Mouse (Mus musculus) myocyte (in vitro differentiated cells): ENCODE results near the gene Tysnd1.

Source experiments
- CEBPB ChIP-seq: IDR thresholded peaks from 2 replicates; pipeline ENCODE4 v1.6.1; 2011; ENCODE audit warnings: mild to moderate bottlenecking, moderate library complexity; ENCODE audit not compliant: poor library complexity, insufficient read depth, severe bottlenecking
- E2F4 ChIP-seq: IDR thresholded peaks from one replicate; pipeline ENCODE4 v1.6.1; 2011; ENCODE audit warnings: mild to moderate bottlenecking, control low read depth, moderate library complexity; ENCODE audit not compliant: insufficient read depth
- MAX ChIP-seq: IDR thresholded peaks from one replicate; pipeline ENCODE4 v1.6.1; 2011; ENCODE audit warnings: low read depth, mild to moderate bottlenecking, control low read depth
- MYOD1 ChIP-seq, 3 experiments: IDR thresholded peaks; one replicate each; pipeline ENCODE4 v1.6.1; 2011; ENCODE audit warnings: control low read depth in 2 of 3, low read depth in 2 of 3, mild to moderate bottlenecking in 2 of 3, moderate library complexity in 1 of 3; ENCODE audit not compliant: insufficient read length in 2 of 3, control insufficient read depth in 1 of 3
- MYOG ChIP-seq, 3 experiments: IDR thresholded peaks; one replicate each; pipeline ENCODE4 v1.6.1; 2011; ENCODE audit warnings: control low read depth in 2 of 3, low read depth in 2 of 3, mild to moderate bottlenecking in 2 of 3; ENCODE audit not compliant: insufficient read length in 2 of 3, control insufficient read depth in 1 of 3, insufficient read depth in 1 of 3
- POLR2A ChIP-seq: IDR thresholded peaks from one replicate; pipeline ENCODE4 v1.6.1; 2011; ENCODE audit warnings: low read depth, mild to moderate bottlenecking, control low read depth, moderate library complexity; ENCODE audit not compliant: insufficient read length
- POLR2AphosphoS2 ChIP-seq: IDR thresholded peaks from one replicate; pipeline ENCODE4 v1.6.1; 2011; ENCODE audit warnings: low read depth, control low read depth; ENCODE audit not compliant: insufficient read length
- REST ChIP-seq: IDR thresholded peaks from one replicate; pipeline ENCODE4 v1.6.1; 2011; ENCODE audit warnings: mild to moderate bottlenecking, control low read depth, moderate library complexity; ENCODE audit not compliant: insufficient read depth, insufficient read length
- SRF ChIP-seq: IDR thresholded peaks from one replicate; pipeline ENCODE4 v1.6.1; 2011; ENCODE audit warnings: low read depth; ENCODE audit not compliant: control insufficient read depth, insufficient read length
- TCF12 ChIP-seq: IDR thresholded peaks from one replicate; pipeline ENCODE4 v1.6.1; 2011; ENCODE audit warnings: mild to moderate bottlenecking, control low read depth; ENCODE audit not compliant: poor library complexity, insufficient read depth, severe bottlenecking
- TCF3 ChIP-seq: IDR thresholded peaks from one replicate; pipeline ENCODE4 v1.6.1; 2011; ENCODE audit warnings: low read depth, control low read depth; ENCODE audit not compliant: insufficient read length
- USF1 ChIP-seq: IDR thresholded peaks from one replicate; pipeline ENCODE4 v1.6.1; 2011; ENCODE audit warnings: low read depth, mild to moderate bottlenecking, control low read depth, moderate library complexity

DNA sequence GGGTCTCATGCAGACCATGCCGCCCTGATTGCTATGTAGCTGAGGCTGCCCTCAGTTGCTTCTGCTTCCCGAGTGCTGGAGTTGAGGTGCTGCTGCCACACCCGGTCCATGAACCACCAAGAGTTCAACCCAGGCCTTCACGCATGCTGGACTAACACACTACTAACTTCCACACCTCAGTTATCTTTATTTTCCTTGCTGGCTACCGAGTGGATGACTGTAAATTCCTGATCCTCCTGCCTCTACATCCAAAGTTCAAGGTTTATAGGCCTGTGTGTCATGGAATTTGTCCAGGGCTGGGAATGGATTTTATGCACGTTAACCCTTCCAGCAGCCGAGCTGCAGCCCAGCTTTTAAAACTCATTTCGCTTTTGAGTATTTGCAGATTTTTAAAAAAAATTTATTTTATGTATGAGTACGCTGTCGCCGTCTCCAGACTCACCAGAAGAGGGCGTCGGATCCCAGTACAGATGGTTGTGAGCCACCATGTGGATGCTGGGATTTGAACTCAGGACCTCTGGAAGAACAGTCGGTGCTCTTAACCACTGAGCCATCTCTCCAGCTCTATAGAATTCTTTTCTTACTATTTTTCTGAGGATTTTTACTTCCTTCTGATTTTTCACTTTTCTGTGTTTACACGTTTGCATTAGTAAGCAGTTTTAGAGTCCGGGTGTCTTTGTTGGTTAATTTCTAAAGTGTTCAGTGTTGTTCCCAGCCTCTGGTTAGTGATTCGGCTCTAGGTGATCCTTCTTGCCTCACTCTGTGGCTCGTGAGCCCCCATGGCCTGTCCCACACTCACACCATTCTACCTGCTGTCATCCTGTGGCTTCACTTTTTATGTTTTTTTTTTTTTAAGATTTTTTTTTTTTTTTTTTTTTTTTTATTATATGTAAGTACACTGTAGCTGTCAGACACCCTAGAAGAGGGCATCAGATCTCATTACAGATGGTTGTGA is 38.1 kb upstream of the Tysnd1 start:
- TF ChIP-seq POLR2A (no peak), REST (no peak), USF1 (no peak), MYOG (IDR thresholded peaks at IDR 0.05; ENCODE audit: control insufficient read depth in 1 of 3, insufficient read depth in 1 of 3, insufficient read length in 2 of 3, low read depth in 2 of 3) (no peak), POLR2AphosphoS2 (no peak), MYOD1 (IDR thresholded peaks at IDR 0.05; ENCODE audit: control insufficient read depth in 1 of 3, insufficient read length in 2 of 3, low read depth in 2 of 3) (no peak), TCF12 (no peak), TCF3 (no peak), MAX (no peak), CEBPB (no peak), SRF (no peak), E2F4 (no peak)
